Mouse (Mus musculus): ENCODE data around the gene Nfatc2.

GRCm38 (mm10) chr2:168524905-168525381 lies 76.5 kb downstream of the Nfatc2 start:
- TF ChIP-seq CTCF (IDR thresholded peaks at IDR 0.05; ENCODE audit: borderline replicate concordance, control insufficient read depth, extremely low read depth, insufficient read depth, low read length, poor library complexity), result no peak
- TF ChIP-seq POLR2A (IDR thresholded peaks at IDR 0.05; ENCODE audit: control insufficient read depth, extremely low read depth, insufficient read depth, low read length, poor library complexity), result no peak
